Mouse (Mus musculus): ENCODE data around the gene Mpp2. TPM values are rescaled to one million over a fixed set of nuclear protein-coding genes. Genes with fewer than 3 reads are reported as not detected.

The Mpp2 gene
- polyA plus RNA-seq, 1 experiment from 2014 or later: not detected

GRCm38 (mm10) chr11:102053183-102053582 is 35.1 kb downstream of the Mpp2 start:
- Histone ChIP-seq H3K36me3 (ENCODE audit: inconsistent target) (no peaks in the 10 kb centered on the region), H3K4me3 (ENCODE audit: inconsistent target) (no peak overlapping the region), H3K79me2 (ENCODE audit: inconsistent target) (no peaks in the 10 kb centered on the region), H3K27ac (no peak overlapping the region)
- 79% methylated on average over 7 of the region's 7 CpGs for WGBS (ENCODE audit: missing documents)

- WGBS (ENCODE audit: missing documents): 95% methylated on average over 12 of the region's 12 CpGs
- H3K27ac ChIP-seq: no peak overlapping the region
Measured at GRCm38 (mm10) chr11:102052697-102053096, 35.6 kb downstream of the Mpp2 start.

GRCm38 (mm10) chr11:102051954-102052353 is 36.4 kb downstream of the Mpp2 start:
- H3K27ac ChIP-seq: no peak overlapping the region
- 89% methylated on average over 4 of the region's 4 CpGs for WGBS (ENCODE audit: missing documents)
- no peaks in the 10 kb centered on the region for H3K79me2 ChIP-seq (ENCODE audit: inconsistent target)
- no peaks in the 10 kb centered on the region for H3K36me3 ChIP-seq (ENCODE audit: inconsistent target)
- no peak overlapping the region for H3K4me3 ChIP-seq (ENCODE audit: inconsistent target)

More at GRCm38 (mm10) chr11:102052697-102053096, 35.6 kb downstream of the Mpp2 start:
- H3K79me2 ChIP-seq (ENCODE audit: inconsistent target): no peaks in the 10 kb centered on the region
- no peak overlapping the region for H3K4me3 ChIP-seq (ENCODE audit: inconsistent target)
- H3K36me3 ChIP-seq (ENCODE audit: inconsistent target): no peaks in the 10 kb centered on the region

GRCm38 (mm10) chr11:102051541-102051940 is 36.8 kb downstream of the Mpp2 start:
- Histone ChIP-seq H3K79me2 (ENCODE audit: inconsistent target) (no peaks in the 10 kb centered on the region), H3K27ac (no peak overlapping the region), H3K4me3 (ENCODE audit: inconsistent target) (no peak overlapping the region), H3K36me3 (ENCODE audit: inconsistent target) (no peaks in the 10 kb centered on the region)
- WGBS (ENCODE audit: missing documents): 98% methylated on average over 4 of the region's 4 CpGs

- WGBS (ENCODE audit: missing documents): 75% methylated on average over 13 of the region's 14 CpGs
- no peak overlapping the region for H3K4me3 ChIP-seq (ENCODE audit: inconsistent target)
- no peaks in the 10 kb centered on the region for H3K36me3 ChIP-seq (ENCODE audit: inconsistent target)
- no peak overlapping the region for H3K27ac ChIP-seq
- no peaks in the 10 kb centered on the region for H3K79me2 ChIP-seq (ENCODE audit: inconsistent target)
Measured at GRCm38 (mm10) chr11:102049875-102050482, 38.3 kb downstream of the Mpp2 start.

GRCm38 (mm10) chr11:102046607-102047006 is 41.7 kb downstream of the Mpp2 start:
- H3K4me3 ChIP-seq (ENCODE audit: inconsistent target): no peak overlapping the region
- H3K79me2 ChIP-seq (ENCODE audit: inconsistent target): no peaks in the 10 kb centered on the region
- 85% methylated on average over 9 of the region's 9 CpGs for WGBS (ENCODE audit: missing documents)

GRCm38 (mm10) chr11:102044691-102045212 is 43.6 kb downstream of the Mpp2 start:
- no peaks in the 10 kb centered on the region for H3K79me2 ChIP-seq (ENCODE audit: inconsistent target)
- H3K27ac ChIP-seq: no peak overlapping the region
- 93% methylated on average over 7 of the region's 7 CpGs for WGBS (ENCODE audit: missing documents)
- H3K4me3 ChIP-seq (ENCODE audit: inconsistent target): no peak overlapping the region
- H3K36me3 ChIP-seq (ENCODE audit: inconsistent target): no peaks in the 10 kb centered on the region

More at GRCm38 (mm10) chr11:102046607-102047006, 41.7 kb downstream of the Mpp2 start:
- H3K36me3 ChIP-seq (ENCODE audit: inconsistent target): no peaks in the 10 kb centered on the region
- H3K27ac ChIP-seq: no peak overlapping the region

- H3K36me3 ChIP-seq (ENCODE audit: inconsistent target): no peaks in the 10 kb centered on the region
- H3K27ac ChIP-seq: no peak overlapping the region
- no peaks in the 10 kb centered on the region for H3K79me2 ChIP-seq (ENCODE audit: inconsistent target)
- WGBS (ENCODE audit: missing documents): 94% methylated on average over 6 of the region's 6 CpGs
- H3K4me3 ChIP-seq (ENCODE audit: inconsistent target): no peak overlapping the region
Measured at GRCm38 (mm10) chr11:102043381-102043780, 44.9 kb downstream of the Mpp2 start.

GRCm38 (mm10) chr11:102042971-102043370 is 45.3 kb downstream of the Mpp2 start:
- WGBS (ENCODE audit: missing documents): 92% methylated on average over 14 of the region's 14 CpGs
- no peak overlapping the region for H3K4me3 ChIP-seq (ENCODE audit: inconsistent target)
- no peaks in the 10 kb centered on the region for H3K36me3 ChIP-seq (ENCODE audit: inconsistent target)
- no peaks in the 10 kb centered on the region for H3K79me2 ChIP-seq (ENCODE audit: inconsistent target)
- H3K27ac ChIP-seq: no peak overlapping the region

- H3K27ac ChIP-seq: no peak within 1 kb of the TSS
- WGBS (ENCODE audit: missing documents): 4% methylated on average over 5 of the region's 5 CpGs
Measured at GRCm38 (mm10) chr11:102041350-102041949, 46.9 kb downstream of the Mpp2 start, which contains the start of gene Cd300lg. Gene Cd300lg (plus strand): TSS chr11:102041509.

GRCm38 (mm10) chr11:102040646-102041045 is 47.7 kb downstream of the Mpp2 start:
- no peak overlapping the region for H3K27ac ChIP-seq
- WGBS (ENCODE audit: missing documents): 94% methylated on average over 4 of the region's 4 CpGs

More at GRCm38 (mm10) chr11:102041350-102041949, 46.9 kb downstream of the Mpp2 start, which contains the start of gene Cd300lg:
- Histone ChIP-seq H3K36me3 (ENCODE audit: inconsistent target) (no peaks in the 10 kb centered on the region), H3K4me3 (ENCODE audit: inconsistent target) (no peak within 1 kb of the TSS), H3K79me2 (ENCODE audit: inconsistent target) (no peaks in the 10 kb centered on the region)

GRCm38 (mm10) chr11:102040138-102040524 is 48.2 kb downstream of the Mpp2 start:
- WGBS (ENCODE audit: missing documents): 5% methylated on average over 9 of the region's 9 CpGs
- Histone ChIP-seq H3K4me3 (ENCODE audit: inconsistent target) (no peak overlapping the region), H3K27ac (no peak overlapping the region), H3K36me3 (ENCODE audit: inconsistent target) (no peaks in the 10 kb centered on the region), H3K79me2 (ENCODE audit: inconsistent target) (no peaks in the 10 kb centered on the region)

More at GRCm38 (mm10) chr11:102040646-102041045, 47.7 kb downstream of the Mpp2 start:
- H3K4me3 ChIP-seq (ENCODE audit: inconsistent target): no peak overlapping the region
- H3K36me3 ChIP-seq (ENCODE audit: inconsistent target): no peaks in the 10 kb centered on the region
- H3K79me2 ChIP-seq (ENCODE audit: inconsistent target): no peaks in the 10 kb centered on the region

GRCm38 (mm10) chr11:102039487-102040137 is 48.7 kb downstream of the Mpp2 start:
- H3K36me3 ChIP-seq (ENCODE audit: inconsistent target): no peaks in the 10 kb centered on the region
- H3K79me2 ChIP-seq (ENCODE audit: inconsistent target): no peaks in the 10 kb centered on the region
- H3K4me3 ChIP-seq (ENCODE audit: inconsistent target): no peak overlapping the region
- H3K27ac ChIP-seq: no peak overlapping the region
- 81% methylated on average over 12 of the region's 13 CpGs for WGBS (ENCODE audit: missing documents)

- Histone ChIP-seq H3K36me3 (ENCODE audit: inconsistent target) (no peaks in the 10 kb centered on the region), H3K27ac (no peak overlapping the region), H3K79me2 (ENCODE audit: inconsistent target) (no peaks in the 10 kb centered on the region), H3K4me3 (ENCODE audit: inconsistent target) (no peak overlapping the region)
- WGBS (ENCODE audit: missing documents): 91% methylated on average over 6 of the region's 6 CpGs
Measured at GRCm38 (mm10) chr11:102037789-102038188, 50.5 kb downstream of the Mpp2 start.

GRCm38 (mm10) chr11:102036336-102036735 is 52.0 kb downstream of the Mpp2 start:
- Histone ChIP-seq H3K36me3 (ENCODE audit: inconsistent target) (no peaks in the 10 kb centered on the region), H3K4me3 (ENCODE audit: inconsistent target) (no peak overlapping the region), H3K27ac (no peak overlapping the region), H3K79me2 (ENCODE audit: inconsistent target) (no peaks in the 10 kb centered on the region)
- WGBS (ENCODE audit: missing documents): 92% methylated on average over 5 of the region's 7 CpGs

All from macrophage (primary cell).